ENCODE assay signal across 8 mouse cellular contexts in genomic region chr9:13300041-13300441, GRCm38 (mm10). TPM values are rescaled to one million over a fixed set of nuclear protein-coding genes. Genes with fewer than 3 reads are reported as not detected.
A peak's percentile ranks its signal among the peaks of the same experiment; 100 is the strongest.
DNase-seq lines count a peak whose midpoint lies in the region; ATAC-seq and TF ChIP-seq lines count a peak whose summit lies in the region.

No protein-coding gene starts in this region.

- H3K36me3 ChIP-seq in kidney, postnatal 0 days (ENCODE audit: insufficient read depth, low read length): no peaks in the 10 kb centered on the region
- H3K36me3 ChIP-seq in forebrain, embryonic 16.5 days (ENCODE audit: control insufficient read depth, insufficient read depth): no peaks in the 10 kb centered on the region
- H3K36me3 ChIP-seq in intestine, postnatal 0 days (ENCODE audit: control insufficient read depth, insufficient read depth): no peaks in the 10 kb centered on the region

- peaks cover 34% of the 10 kb centered on the region for H3K4me1 ChIP-seq in kidney, postnatal 0 days (replicated peaks; ENCODE audit: insufficient read depth, low read length)
- H3K4me1 ChIP-seq in forebrain, embryonic 16.5 days (replicated peaks; ENCODE audit: control insufficient read depth, insufficient read depth, low read length): peaks cover 59% of the 10 kb centered on the region
- H3K4me1 ChIP-seq in intestine, postnatal 0 days (replicated peaks; ENCODE audit: control insufficient read depth, insufficient read depth, low read length): peaks cover 4% of the 10 kb centered on the region; the same call in 1 of the 2 replicates
- H3K4me1 ChIP-seq in olfactory bulb, adult 2 months (ENCODE audit: control insufficient read depth, insufficient read depth, low read length): peaks cover 27% of the 10 kb centered on the region

- H3K4me3 ChIP-seq in kidney, postnatal 0 days (replicated peaks; ENCODE audit: low read depth, low read length): no peak overlapping the region
- peak overlapping the region; percentile 19 for H3K4me3 ChIP-seq in forebrain, embryonic 16.5 days (replicated peaks; ENCODE audit: low read length)
- H3K4me3 ChIP-seq in intestine, postnatal 0 days (ENCODE audit: low read depth, low read length): no peak overlapping the region
- peak overlapping the region; percentile 21 for H3K4me3 ChIP-seq in olfactory bulb, adult 2 months (ENCODE audit: insufficient read depth, low read depth, low read length)

- 27% methylated on average over 3 of the region's 3 CpGs for WGBS in kidney, postnatal 0 days
- WGBS in forebrain, embryonic 16.5 days: 37% methylated on average over 3 of the region's 3 CpGs
- 65% methylated on average over 3 of the region's 3 CpGs for WGBS in intestine, postnatal 0 days
- WGBS in olfactory bulb, adult 2 months: 52% methylated on average over 3 of the region's 3 CpGs

- no peaks in the 10 kb centered on the region for H3K27me3 ChIP-seq in kidney, postnatal 0 days (ENCODE audit: insufficient read depth, low read length)
- H3K27me3 ChIP-seq in forebrain, embryonic 16.5 days (replicated peaks; ENCODE audit: control insufficient read depth, insufficient read depth, low read length): no peaks in the 10 kb centered on the region
- H3K27me3 ChIP-seq in intestine, postnatal 0 days (replicated peaks; ENCODE audit: control insufficient read depth, insufficient read depth, low read length): no peaks in the 10 kb centered on the region

- ATAC-seq in kidney, postnatal 0 days (replicated peaks; ENCODE audit: low FRiP score, low read depth): no peak
- ATAC-seq in forebrain, embryonic 16.5 days: no peak
- ATAC-seq in intestine, postnatal 0 days: no peak

- H3K9ac ChIP-seq in kidney, postnatal 0 days (ENCODE audit: low read depth, low read length): peak overlapping the region; percentile 28; the same call in 1 of the 2 replicates
- H3K9ac ChIP-seq in forebrain, embryonic 16.5 days (replicated peaks; ENCODE audit: low read depth, low read length): peak overlapping the region; percentile 24; the same call in 1 of the 2 replicates
- H3K9ac ChIP-seq in intestine, postnatal 0 days (ENCODE audit: low read depth, low read length): no peak overlapping the region

- TF ChIP-seq CTCF in kidney, postnatal 0 days (IDR thresholded peaks at IDR 0.05; ENCODE audit: low read depth): no peak
- no peak for TF ChIP-seq CTCF in intestine, postnatal 0 days (IDR thresholded peaks at IDR 0.05; ENCODE audit: low read depth)
- TF ChIP-seq CTCF in olfactory bulb, adult 2 months (IDR thresholded peaks at IDR 0.05; ENCODE audit: insufficient read depth, low read depth, low read length): no peak

- peak; percentile 21 for DNase-seq in kidney, postnatal 0 days (ENCODE audit: low spot score)
- no peak for DNase-seq in kidney, adult 9 months
- DNase-seq in adipocyte (ENCODE audit: low spot score): peak; percentile 75
- DNase-seq in gastrocnemius, postnatal 10 days: no peak
- DNase-seq in frontal cortex, postnatal 14 days (ENCODE audit: low spot score in 2 of 2): no peak

- H3K4me2 ChIP-seq in kidney, postnatal 0 days (ENCODE audit: low read length): peak overlapping the region; percentile 74
- H3K4me2 ChIP-seq in forebrain, embryonic 16.5 days (ENCODE audit: low read length): peak overlapping the region; percentile 74
- peak overlapping the region; percentile 67 for H3K4me2 ChIP-seq in intestine, postnatal 0 days (replicated peaks; ENCODE audit: low read depth)

- no peak overlapping the region for H3K27ac ChIP-seq in kidney, postnatal 0 days
- H3K27ac ChIP-seq in forebrain, embryonic 16.5 days (ENCODE audit: low read length): no peak overlapping the region
- H3K27ac ChIP-seq in intestine, postnatal 0 days (ENCODE audit: low read depth, low read length): no peak overlapping the region
- peak overlapping the region; percentile 27; the same call in 1 of the 2 replicates for H3K27ac ChIP-seq in olfactory bulb, adult 2 months (ENCODE audit: insufficient read depth, low read depth, low read length)

- no peak for TF ChIP-seq POLR2A in olfactory bulb, adult 2 months (IDR thresholded peaks at IDR 0.05; ENCODE audit: insufficient read depth, low read depth, low read length)

- no peaks in the 10 kb centered on the region for H3K9me3 ChIP-seq in kidney, postnatal 0 days (replicated peaks; ENCODE audit: low read length)
- no peaks in the 10 kb centered on the region for H3K9me3 ChIP-seq in forebrain, embryonic 16.5 days (ENCODE audit: control insufficient read depth, low read length)
- H3K9me3 ChIP-seq in intestine, postnatal 0 days (ENCODE audit: control insufficient read depth): no peaks in the 10 kb centered on the region

RNA-seq across cellular contexts. Expression of gene Maml2, which starts 2.3 kb away (rescaled TPM):
- 10.0 and 11.2 TPM in 2 replicates for polyA plus RNA-seq in kidney, postnatal 0 days (2015; fragmentation: Nextera tagmentation; extraction: Ambion mirVana)
- 9.0 and 10.5 TPM in 2 replicates for polyA plus RNA-seq in forebrain, embryonic 16.5 days (2015; fragmentation: Nextera tagmentation; extraction: Ambion mirVana)
- 3.1 and 3.4 TPM in 2 replicates for polyA plus RNA-seq in intestine, postnatal 0 days (2015; fragmentation: Nextera tagmentation; extraction: Ambion mirVana)
- not detected in 2 replicates for polyA plus RNA-seq in olfactory bulb, adult 2 months (2012; ENCODE audit: insufficient read depth, insufficient read length, low replicate concordance, missing spikeins)
- 1 to 10 TPM; 5.6 to 6.8 TPM for total RNA-seq in gastrocnemius, postnatal 10 days (2021)

RNA-seq across cellular contexts. Expression of gene Ccdc82, which starts 53.3 kb away (rescaled TPM):
- 6.4 and 6.5 TPM in 2 replicates for polyA plus RNA-seq in kidney, postnatal 0 days (2015; fragmentation: Nextera tagmentation; extraction: Ambion mirVana)
- 14.2 and 14.5 TPM in 2 replicates for polyA plus RNA-seq in forebrain, embryonic 16.5 days (2015; fragmentation: Nextera tagmentation; extraction: Ambion mirVana)
- polyA plus RNA-seq in intestine, postnatal 0 days (2015; fragmentation: Nextera tagmentation; extraction: Ambion mirVana): 5.2 and 5.8 TPM in 2 replicates
- polyA plus RNA-seq in olfactory bulb, adult 2 months (2012; ENCODE audit: insufficient read depth, insufficient read length, low replicate concordance, missing spikeins): not detected in 2 replicates
- total RNA-seq in gastrocnemius, postnatal 10 days (2021): 1 to 10 TPM; 5.0 to 7.7 TPM

RNA-seq across cellular contexts. Expression of gene Jrkl, which starts 54.4 kb away (rescaled TPM):
- polyA plus RNA-seq in kidney, postnatal 0 days (2015; fragmentation: Nextera tagmentation; extraction: Ambion mirVana): 9.0 and 10.1 TPM in 2 replicates
- 12.3 and 15.4 TPM in 2 replicates for polyA plus RNA-seq in forebrain, embryonic 16.5 days (2015; fragmentation: Nextera tagmentation; extraction: Ambion mirVana)
- polyA plus RNA-seq in intestine, postnatal 0 days (2015; fragmentation: Nextera tagmentation; extraction: Ambion mirVana): 6.9 and 7.0 TPM in 2 replicates
- not detected in 2 replicates for polyA plus RNA-seq in olfactory bulb, adult 2 months (2012; ENCODE audit: insufficient read depth, insufficient read length, low replicate concordance, missing spikeins)
- 1 to 10 TPM; 4.4 to 4.8 TPM for total RNA-seq in gastrocnemius, postnatal 10 days (2021)

Comparison
In these comparisons a context has a peak if more than half of its experiments do, and no peak if none do; other contexts are left out.
1. DNase-seq: peak in kidney, postnatal 0 days (single experiment) and adipocyte (single experiment); none in kidney, adult 9 months (single experiment), gastrocnemius, postnatal 10 days (single experiment) and frontal cortex, postnatal 14 days (0 of 2).
2. H3K4me3 ChIP-seq: peak in forebrain, embryonic 16.5 days (single experiment) and olfactory bulb, adult 2 months (single experiment); none in kidney, postnatal 0 days (single experiment) and intestine, postnatal 0 days (single experiment).
3. Peak in every context shown above with its lines, with median percentiles within 50 percentile points of each other: H3K4me2 ChIP-seq.